Mouse (Mus musculus) C2C12 (cell line): ENCODE results near the gene Chst1.

ENCODE experiments used
- CTCF ChIP-seq: IDR thresholded peaks from one replicate; pipeline ENCODE4 v1.5.1; 2011; ENCODE audit not compliant: control insufficient read depth, insufficient read depth, insufficient read length
- FOSL1 ChIP-seq: IDR thresholded peaks from one replicate; pipeline ENCODE4 v1.8.0; 2011; ENCODE audit warnings: mild to moderate bottlenecking, low read length; ENCODE audit not compliant: poor library complexity, insufficient read depth, severe bottlenecking
- MAX ChIP-seq: IDR thresholded peaks from one replicate; pipeline ENCODE4 v1.6.1; 2011; ENCODE audit warnings: mild to moderate bottlenecking, control low read depth
- MYOD1 ChIP-seq: IDR thresholded peaks from one replicate; pipeline ENCODE4 v1.6.1; 2011; ENCODE audit warnings: low read depth; ENCODE audit not compliant: control insufficient read depth, insufficient read length

DNA sequence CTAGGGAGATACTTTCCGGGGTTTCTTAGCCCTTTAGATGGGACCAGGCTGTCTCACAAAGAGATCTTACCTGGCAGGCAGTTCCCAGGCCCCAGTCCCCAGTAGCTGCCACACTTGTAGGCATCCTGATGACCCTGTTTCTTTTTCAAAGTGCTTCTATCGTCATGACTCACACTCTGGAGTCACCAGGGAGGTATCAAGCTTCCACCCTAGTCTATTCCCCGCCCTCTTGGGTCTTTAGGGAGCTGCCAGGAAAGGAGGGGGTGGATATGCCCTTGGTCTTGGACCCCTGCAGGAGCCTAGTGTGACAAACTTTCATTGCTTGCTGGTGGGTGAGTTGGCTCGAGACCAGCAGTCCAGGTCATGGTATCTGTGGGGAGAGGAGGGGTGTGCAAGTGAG lies 1.7 kb downstream of the Chst1 start:
- no peak for TF ChIP-seq CTCF
- TF ChIP-seq MYOD1: no peak
- no peak for TF ChIP-seq FOSL1
- no peak for TF ChIP-seq MAX
